Mouse (Mus musculus) monocyte, adult 5-6 weeks (primary cell): Measurements from ENCODE around the gene Micu2. TPM values are rescaled to one million over a fixed set of nuclear protein-coding genes. Genes with fewer than 3 reads are reported as not detected.

Source experiments
- ATAC-seq: fragments of 153-309, 156-312 bp; replicated peaks from 2 replicates; pipeline ENCODE4 v1.8.0; 2017; ENCODE audit warnings: mild to moderate bottlenecking; ENCODE audit not compliant: low TSS enrichment, insufficient number of reproducible peaks, severe bottlenecking, poor library complexity, low FRiP score
- total RNA-seq: library from RNA; stranded (forward); fragments of 200-1000, 200-491, 200-594 nt; gene quantifications from 3 replicates; pipeline ENCODE4 v1.2.3, GENCODE M21; 2017

Micu2 gene
- 110 to 135 TPM (median 128 TPM) in 3 replicates for total RNA-seq

DNA sequence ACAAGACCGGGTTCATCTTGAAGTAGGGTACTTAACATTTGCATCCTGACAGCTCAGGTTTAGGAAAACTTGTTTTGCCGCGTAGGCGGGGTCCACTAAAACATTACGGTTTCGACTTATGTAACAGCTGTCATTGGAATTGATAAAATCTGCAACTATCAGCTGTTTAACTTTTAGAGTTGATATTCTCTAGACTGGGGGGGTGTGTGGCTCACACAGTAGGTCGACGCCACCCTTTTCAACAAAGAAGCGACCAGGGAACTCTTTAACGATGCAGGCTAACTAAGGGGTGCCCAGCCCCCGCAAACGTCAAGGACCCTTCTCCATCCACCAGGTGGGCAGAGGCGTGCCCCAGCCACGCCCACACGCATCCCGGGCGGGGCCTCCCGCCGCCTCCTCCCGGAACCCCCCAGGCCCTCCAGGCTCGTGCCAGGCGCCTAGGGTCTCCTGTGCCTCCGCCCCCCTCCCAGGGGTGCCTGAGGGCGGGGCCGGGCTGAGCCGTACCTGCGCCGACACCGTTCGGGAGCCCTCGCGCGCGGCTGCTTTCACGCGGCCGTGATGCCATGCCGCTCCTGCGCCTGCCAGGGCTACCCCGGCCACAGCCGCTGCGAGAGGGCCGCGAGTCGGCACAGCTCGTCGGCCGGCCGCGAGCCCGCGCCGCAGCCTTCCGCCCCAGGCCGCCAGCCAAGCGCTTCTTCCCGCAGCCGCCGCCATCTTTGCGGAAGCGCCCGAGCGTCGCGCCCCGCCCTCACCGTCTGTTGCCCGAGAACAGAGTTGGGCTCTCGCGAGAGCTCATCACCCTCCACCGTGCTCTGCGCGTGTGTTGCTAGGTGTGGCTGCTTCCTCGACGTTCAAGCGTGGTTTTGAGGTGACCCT lies at the start of gene Micu2:
Gene Micu2 (minus strand): TSS at position 737 of the 876 bp plus-strand sequence.
- peak; percentile 96 for ATAC-seq

GRCm38 (mm10) chr14:58046639-58047284 lies 47.7 kb upstream of the Micu2 start:
- ATAC-seq = no peak

DNA sequence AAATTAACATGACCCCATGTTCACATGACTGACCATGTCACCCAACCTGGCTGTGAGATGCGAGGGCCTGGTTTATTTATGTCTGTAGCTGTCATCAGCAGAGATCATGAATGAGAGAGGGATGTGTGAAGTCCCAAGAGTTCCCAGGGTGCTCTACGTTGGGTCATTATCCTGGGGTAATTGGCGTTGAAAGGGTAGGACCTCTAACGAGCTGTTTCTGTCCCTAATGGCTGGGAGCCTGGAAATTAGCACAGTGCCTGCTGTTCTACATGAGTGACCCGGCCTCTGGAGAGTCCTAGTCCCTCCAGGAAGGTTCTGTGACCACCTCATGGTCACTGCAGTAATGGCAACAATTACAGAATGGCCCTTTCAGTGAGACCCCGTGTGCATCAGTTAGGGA lies 37.1 kb upstream of the Micu2 start:
- ATAC-seq = no peak

DNA sequence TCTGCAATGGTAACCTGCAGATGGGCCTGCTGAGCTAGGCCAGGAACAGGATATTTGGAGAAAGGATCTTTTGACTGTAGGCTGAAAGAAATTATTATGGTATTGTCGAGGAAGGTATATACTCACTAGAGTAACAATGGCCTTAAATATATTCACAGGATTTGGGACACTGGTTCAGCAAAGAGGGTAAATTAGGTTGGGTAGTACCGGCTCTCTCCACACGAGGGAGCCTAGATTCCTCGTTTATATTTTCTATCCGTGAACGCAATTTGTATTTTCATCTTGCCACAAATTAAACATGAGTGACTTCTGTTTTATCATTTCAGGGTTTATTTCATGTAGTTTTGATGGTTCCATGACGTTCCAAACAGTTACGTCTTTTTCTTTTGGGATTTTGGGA lies 35.5 kb upstream of the Micu2 start:
- ATAC-seq = no peak

DNA sequence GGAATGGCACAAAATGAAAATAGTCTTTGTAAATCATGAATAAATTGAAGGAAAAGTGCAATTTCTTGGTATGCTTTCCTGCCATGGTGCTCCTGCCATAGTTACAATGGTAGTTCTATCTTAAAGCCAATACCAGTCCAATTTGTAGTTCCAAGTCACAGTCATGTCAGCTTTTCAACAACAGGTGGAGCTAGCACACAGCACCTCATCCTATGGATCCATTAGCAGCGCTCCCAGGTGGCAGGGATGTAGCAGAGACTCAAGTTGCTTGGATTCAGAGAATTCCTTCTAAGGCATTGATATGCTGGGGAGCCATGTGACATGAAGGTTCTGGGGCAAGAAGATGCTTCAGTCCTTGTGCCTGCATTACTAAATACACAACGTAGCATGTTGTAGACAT lies 19.8 kb upstream of the Micu2 start:
- no peak for ATAC-seq

DNA sequence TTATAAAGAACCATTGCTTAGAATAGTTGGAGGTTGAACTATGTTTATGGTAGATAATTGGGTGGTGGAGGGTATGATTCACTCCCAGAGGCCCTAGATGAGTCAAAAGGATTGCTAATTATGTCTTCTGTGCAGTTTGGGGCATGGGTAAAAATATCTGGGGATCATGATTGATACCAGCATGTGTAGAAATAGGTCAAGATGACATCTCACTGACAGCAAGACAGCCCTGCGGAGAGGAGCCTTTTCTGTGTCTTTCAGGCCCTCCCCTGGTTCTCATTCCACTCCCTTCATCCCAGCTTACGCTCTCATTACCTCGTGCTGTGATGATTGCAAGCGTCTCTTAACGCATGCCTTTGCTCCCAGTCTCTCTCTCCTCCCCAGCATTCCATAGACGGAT lies 4.8 kb upstream of the Micu2 start:
- ATAC-seq = no peak

DNA sequence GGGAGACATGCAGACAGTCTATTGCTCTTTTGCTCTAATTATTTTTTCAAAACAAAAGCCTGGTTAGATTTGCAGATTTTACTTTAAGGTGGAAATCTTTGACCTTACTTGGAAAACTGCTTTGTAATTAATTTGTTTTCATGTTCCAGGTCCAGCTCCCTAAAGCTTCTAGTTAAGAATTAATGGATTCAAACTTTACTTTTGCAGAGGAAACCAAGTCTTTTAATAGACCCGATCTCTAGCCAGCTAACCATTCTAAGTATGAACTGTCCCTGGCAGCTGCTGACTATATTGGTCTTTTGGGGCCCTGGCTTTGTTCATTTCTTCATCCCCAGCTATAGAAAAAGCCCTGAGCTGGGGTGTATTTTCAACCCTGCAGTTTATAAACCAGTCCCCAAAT lies 3.1 kb upstream of the Micu2 start:
- no peak for ATAC-seq

DNA sequence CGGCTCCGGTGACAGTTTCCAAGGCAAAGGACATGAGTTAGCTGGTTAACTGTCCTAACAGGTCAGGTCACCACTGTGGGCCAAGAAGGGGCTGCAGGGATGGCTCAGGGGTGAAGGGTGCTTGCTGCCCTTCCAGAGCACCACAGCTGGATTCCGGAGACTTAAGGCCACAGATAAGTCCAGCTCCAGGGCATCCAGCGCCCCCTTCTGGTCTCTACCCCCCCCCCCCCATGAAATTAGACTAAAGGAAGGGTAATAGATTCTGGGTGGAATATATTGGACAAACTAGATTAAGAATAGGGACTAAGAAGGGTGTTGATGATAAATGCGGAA lies 306 bp upstream of the Micu2 start:
- no peak for ATAC-seq

DNA sequence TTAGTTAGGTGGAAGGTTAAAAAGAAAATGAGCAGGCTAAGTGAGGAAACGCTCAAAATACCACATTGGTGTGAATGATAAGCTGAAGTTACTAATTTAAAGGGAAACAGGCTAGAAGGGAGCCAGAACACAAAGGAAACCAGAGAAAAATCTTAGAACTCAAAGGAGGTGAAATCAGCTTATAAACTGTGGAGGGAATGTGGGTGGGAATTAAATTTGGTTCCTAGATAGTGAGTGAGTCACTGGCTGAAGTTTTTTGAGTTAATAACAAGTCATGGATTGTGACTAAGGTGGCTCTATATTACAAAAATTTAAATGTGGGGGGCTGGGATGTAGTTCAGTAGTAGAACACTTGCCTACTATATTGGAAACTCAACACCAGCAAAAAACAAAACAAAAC lies 1.6 kb downstream of the Micu2 start:
- no peak for ATAC-seq

DNA sequence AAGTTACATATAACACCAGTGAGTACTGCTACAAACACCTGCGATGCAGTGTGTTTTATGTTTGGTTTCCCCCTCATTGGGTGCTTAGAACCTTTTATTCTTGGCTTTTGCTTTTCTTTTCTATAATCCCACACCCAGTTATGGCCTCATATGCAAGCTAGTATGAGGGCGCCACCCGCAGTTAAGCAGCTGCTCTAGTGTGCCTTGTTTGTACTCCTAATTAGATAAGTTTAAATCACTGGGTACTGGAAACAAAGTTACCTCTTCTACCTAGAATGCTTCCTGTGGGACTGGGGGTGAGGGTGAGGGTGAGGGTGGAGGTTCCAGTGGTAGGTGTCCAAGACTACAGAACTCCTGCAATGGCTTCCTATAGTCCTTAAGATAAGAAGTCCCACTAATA lies 2.9 kb downstream of the Micu2 start:
- ATAC-seq = no peak

DNA sequence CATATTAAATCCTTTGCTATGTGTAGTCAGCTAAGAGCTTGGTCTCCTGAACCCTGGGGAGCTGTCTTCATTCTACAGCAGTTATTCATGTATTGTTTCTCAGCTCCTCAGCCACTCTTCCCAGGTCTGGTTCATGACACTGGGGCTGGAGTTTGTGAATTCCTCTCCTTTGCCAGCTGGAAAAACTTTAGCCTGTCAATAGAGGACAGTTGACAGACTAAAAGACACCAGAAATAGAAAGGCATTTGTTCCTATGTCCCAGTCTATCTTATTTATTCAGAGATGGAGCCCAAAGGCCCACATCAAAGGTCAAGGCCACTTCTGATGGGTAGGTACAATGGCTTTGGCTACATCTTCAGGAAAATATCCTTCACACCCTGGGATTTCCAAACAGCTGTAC lies 7.3 kb downstream of the Micu2 start:
- ATAC-seq = no peak

GRCm38 (mm10) chr14:57989162-57989561 lies 9.9 kb downstream of the Micu2 start:
- ATAC-seq = no peak

GRCm38 (mm10) chr14:57985780-57986179 lies 13.3 kb downstream of the Micu2 start:
- ATAC-seq = no peak

- no peak for ATAC-seq
Measured at GRCm38 (mm10) chr14:57982450-57982849, 16.6 kb downstream of the Micu2 start.

- no peak for ATAC-seq
Measured at GRCm38 (mm10) chr14:57981720-57982418, 17.2 kb downstream of the Micu2 start.

GRCm38 (mm10) chr14:57980776-57981175 lies 18.3 kb downstream of the Micu2 start:
- no peak for ATAC-seq

DNA sequence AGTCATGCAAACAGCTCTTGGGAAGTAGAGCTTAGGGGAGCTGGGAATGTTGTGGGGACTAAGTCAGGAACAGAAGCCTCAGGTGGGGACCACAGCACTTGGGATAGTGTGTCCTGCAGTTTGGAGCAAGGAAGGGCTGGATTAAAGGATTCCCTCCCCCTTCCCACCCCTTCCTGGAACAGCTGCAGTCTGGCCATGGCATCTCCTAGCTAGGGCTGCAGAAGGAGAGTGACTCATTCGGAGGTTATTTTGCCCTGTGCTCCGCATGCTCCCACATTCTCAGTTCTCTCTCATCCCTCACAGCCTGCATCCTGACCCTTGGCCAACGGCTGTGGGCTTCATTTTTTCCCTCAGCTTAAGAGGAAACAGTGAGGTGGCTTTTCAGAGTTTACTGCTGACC lies 18.9 kb downstream of the Micu2 start:
- no peak for ATAC-seq

GRCm38 (mm10) chr14:57978144-57978543 lies 20.9 kb downstream of the Micu2 start:
- no peak for ATAC-seq

GRCm38 (mm10) chr14:57975656-57976055 lies 23.4 kb downstream of the Micu2 start:
- ATAC-seq = no peak
